Mouse (Mus musculus): Measurements from ENCODE around the gene Ypel3.
"Not testable (repeated sequence)": the region's sequence is repeated elsewhere in the genome, so short reads cannot be mapped to it uniquely, and the experiment has no call there.

Gene Ypel3

GRCm38 (mm10) chr7:126766201-126766600 is 10.6 kb upstream of the Ypel3 start, which contains the start of gene Gdpd3:
Gene Gdpd3, plus strand, starts transcription at chr7:126766334.
- DNase-seq (ENCODE audit: low spot score) = no peak

GRCm38 (mm10) chr7:126767001-126767400 is 9.8 kb upstream of the Ypel3 start:
- DNase-seq (ENCODE audit: low spot score) = no peak

- DNase-seq (ENCODE audit: low spot score) = no peak
Measured at GRCm38 (mm10) chr7:126770784-126771183, 6.0 kb upstream of the Ypel3 start.

DNA sequence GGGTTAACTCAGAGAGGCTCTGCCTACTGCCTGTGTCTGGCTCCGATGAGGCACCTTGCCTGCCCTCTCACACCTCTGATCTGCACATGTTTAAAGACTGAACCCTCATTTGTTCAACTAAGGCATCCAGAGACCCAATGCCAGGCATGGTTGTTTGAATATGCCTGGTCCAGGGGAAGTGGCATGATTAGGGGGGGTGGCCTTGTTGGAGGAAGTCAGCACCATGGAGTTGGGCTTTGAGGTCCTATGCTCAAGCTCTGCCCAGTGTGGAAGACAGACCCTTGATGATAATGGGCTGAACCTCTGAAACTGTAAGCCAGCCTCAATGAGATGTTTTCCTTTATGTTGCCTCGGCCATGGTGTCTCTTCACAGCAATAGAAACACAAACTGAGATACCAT is 3.4 kb upstream of the Ypel3 start:
- no peak for DNase-seq (ENCODE audit: low spot score)

GRCm38 (mm10) chr7:126774463-126774862 is 2.3 kb upstream of the Ypel3 start:
- no peak for DNase-seq (ENCODE audit: low spot score)

- DNase-seq (ENCODE audit: low spot score) = no peak
Measured at GRCm38 (mm10) chr7:126775185-126775977, 1.4 kb upstream of the Ypel3 start.

- no peak for DNase-seq (ENCODE audit: low spot score)
Measured at GRCm38 (mm10) chr7:126775978-126776234, 849 bp upstream of the Ypel3 start.

DNA sequence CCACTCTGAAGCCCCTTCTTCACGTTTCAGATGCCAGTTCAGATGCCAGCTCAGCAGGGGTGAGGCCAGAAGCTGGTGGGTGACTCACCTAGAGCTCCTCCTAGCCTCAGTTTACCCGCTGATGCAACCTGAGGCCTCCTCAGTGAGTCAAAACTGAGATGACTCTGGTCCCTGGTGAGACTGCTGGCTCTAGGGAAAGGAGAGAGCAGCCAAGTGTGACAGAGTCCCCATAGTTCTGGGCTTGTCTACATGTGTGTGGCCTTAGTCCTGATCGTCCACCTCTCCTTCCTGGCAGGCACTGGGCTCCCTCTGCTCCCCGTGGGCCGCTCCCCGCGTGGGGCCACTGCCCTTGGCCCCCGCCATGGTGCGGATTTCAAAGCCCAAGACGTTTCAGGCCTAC is 721 bp downstream of the Ypel3 start:
- no peak for DNase-seq (ENCODE audit: low spot score)

DNA sequence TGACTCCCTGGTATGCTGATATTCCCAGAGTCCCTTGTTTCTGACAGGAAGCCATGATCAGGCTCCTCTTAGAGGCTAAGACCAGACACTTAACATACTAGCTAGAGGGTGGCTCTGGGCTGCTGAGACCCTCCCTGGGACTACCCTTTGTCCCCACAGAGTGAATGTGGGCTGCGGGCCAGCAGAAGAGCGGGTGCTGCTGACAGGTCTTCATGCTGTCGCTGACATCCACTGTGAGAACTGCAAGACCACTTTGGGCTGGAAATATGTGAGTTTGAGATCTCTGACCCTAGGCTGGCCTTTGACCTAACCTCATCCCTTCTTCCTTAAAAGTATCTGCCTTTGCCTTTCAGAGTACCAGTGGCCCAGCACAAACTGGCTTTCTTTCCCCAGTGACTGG is 1.4 kb downstream of the Ypel3 start:
- no peak for DNase-seq (ENCODE audit: low spot score)

DNA sequence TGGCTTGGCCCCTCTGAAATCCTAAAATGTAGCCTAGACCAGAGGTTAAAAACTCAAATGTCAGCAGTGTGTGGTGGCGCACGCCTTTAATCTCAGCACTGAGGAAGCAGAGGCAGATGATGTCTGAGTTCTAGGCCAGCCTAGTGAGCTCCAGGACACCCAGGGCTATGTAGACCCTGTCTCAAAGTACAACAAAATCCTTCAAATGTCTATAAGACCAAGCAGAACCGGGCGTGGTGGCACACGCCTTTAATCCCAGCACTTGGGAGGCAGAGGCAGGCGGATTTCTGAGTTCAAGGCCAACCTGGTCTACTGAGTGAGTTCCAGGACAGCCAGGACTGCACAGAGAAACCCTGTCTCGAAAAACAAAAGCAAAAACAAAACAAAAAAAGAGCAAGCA is 2.3 kb downstream of the Ypel3 start:
- not testable (repeated sequence) for DNase-seq (ENCODE audit: low spot score)

- peak; percentile 95 for DNase-seq (ENCODE audit: low spot score)
Measured at GRCm38 (mm10) chr7:126779983-126780970, 3.5 kb downstream of the Ypel3 start.

- peak; percentile 70 for DNase-seq (ENCODE audit: low spot score)
Measured at GRCm38 (mm10) chr7:126780971-126781635, 4.3 kb downstream of the Ypel3 start, which contains the start of gene Tbx6. Gene Tbx6, plus strand, starts transcription at chr7:126781483.

DNA sequence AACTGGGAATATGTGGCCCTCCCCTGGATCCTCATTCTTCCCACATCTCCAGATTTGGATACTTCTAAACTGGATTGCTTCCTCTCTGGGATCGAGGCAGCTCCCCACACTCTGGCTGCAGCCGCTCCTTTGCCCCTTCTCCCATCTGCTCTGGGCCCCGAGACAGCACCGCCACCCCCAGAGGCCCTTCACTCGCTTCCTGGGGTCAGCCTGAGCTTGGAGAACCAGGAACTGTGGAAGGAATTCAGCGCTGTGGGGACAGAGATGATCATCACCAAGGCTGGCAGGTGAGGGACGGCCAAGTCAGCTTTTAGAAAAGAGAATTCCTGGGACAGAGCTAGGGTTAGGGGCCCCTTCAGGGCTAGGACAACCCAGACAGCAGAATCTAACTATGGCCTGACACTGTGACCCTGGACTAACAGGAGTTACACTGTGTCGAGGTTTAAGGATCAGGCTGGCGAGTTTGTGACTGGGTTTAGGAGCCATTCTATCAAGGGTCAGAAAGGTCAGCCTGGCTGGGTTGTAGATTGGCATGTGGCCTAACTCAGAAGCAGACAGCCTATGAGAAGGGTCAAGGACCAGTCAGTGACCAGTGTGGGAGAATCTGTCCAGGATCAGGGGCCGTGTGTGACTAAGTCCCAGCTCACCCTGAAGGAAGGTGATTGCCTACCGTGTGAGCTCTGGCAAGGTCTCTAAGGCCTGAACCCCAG is 5.1 kb downstream of the Ypel3 start:
- DNase-seq (ENCODE audit: low spot score) = no peak

GRCm38 (mm10) chr7:126782693-126783092 is 5.9 kb downstream of the Ypel3 start:
- DNase-seq (ENCODE audit: low spot score) = no peak

DNA sequence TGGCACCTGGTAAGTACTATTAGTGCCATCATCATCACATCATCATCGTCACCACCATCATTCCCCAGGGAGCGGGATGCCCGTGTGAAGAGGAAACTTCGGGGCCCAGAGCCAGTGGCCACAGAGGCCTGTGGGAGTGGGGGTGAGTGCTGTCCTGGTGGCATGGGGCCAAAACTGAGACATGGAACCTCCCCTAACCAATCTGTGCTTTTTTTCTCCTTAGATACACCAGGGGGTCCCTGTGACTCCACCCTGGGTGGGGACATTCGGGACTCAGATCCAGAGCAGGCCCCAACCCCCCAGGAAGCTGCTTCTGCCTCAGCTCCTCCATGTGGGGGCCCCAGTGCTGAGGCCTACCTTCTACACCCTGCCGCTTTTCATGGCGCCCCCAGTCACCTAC is 7.7 kb downstream of the Ypel3 start:
- DNase-seq (ENCODE audit: low spot score) = peak; percentile 64

DNA sequence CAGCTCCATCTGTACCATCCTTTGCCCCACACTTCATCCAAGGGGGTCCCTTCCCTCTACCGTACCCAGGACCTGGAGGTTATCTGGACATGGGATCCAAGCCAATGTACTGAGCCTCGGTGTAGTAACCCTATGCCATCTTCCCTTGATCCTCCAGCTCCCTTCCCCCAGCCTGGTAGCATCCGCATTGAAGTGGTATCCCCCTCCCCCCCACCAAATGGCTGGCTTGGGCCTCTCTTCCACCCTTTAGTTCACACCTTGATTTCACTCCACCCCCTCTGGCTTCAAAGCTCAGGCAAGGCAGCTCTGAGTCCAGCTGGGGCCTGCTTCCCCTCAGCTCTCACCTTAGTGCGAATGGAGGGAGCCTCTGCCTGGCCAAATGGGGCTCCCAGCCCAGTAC is 8.3 kb downstream of the Ypel3 start:
- no peak for DNase-seq (ENCODE audit: low spot score)

DNA sequence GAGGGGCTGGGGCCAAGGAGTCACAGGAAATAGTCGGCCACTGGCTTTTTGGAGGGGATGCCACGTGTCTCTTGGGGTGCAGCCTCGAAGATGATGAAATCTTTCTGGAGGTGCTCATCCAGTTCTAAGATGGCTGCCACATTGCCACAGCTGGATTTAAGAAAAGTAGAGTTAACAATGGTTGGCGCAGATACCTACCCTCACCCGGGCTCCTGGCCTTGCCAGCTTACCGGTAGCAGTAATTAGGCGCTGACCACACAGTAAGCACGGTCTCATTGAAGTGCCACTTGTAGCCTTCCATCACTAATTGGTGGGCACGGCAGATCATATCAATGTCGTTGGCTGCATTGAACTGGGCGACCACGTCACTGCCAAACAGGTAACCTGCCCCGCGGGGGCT is 9.4 kb downstream of the Ypel3 start:
- no peak for DNase-seq (ENCODE audit: low spot score)

DNA sequence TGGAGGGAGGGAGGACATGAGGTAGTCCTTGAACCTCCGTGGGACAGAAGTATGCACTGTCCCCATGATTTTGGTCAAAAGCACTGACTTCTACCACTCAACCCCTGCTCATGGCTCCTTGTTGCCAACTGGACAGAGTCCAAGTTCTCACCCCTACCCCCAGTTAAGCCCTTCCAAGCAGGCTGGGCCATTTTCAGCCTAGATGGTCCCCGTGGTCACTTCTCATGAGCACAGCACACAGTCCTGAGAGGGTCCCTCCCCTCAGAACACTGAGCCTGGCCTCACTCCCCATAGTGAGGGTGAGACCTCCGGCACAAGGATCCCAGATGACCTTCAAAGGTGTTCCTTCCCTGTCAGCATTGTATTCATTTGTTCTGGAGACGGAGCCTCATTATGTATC is 12.4 kb downstream of the Ypel3 start:
- DNase-seq (ENCODE audit: low spot score) = no peak

GRCm38 (mm10) chr7:126791851-126792720 is 15.3 kb downstream of the Ypel3 start, which contains the start of gene Ppp4c:
Gene Ppp4c, minus strand, starts transcription at chr7:126792496.
- peak; percentile 97 for DNase-seq (ENCODE audit: low spot score)

DNA sequence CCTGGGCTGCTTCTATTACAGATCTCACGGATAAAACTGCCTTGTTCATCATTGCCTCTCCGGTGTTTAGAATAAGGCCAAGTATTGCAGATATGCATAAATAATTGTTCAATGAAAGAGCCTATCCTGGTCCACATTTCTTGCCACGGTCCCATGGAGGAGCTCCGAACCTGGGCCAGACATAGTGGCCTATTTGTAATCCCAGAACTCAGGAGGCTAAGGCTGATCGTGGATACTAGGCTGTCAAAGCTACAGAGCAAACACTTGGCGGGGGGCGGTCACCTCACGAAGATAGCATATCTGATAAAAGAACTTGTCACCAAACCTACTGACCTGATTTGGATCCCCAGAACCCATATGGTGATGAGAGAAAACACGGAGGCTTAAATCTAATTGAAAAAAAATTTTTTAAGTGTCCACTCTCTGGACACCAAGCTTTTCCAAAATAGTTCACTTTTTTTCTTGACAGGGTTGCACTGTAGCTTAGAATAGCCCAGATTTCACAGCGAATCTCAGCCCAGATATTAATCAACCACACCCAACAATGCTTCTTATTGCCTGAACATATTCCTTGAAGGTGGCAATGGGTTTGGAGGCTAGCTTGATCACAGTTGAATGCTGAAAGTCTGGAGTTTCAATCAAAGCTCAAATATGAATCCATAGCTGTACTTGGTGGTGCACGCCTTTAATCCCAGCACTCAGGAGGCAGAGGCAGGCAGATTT is 16.1 kb downstream of the Ypel3 start:
- DNase-seq (ENCODE audit: low spot score) = no peak

Measured in testis, postnatal 10 days (tissue).